Mouse (Mus musculus) olfactory bulb, adult 2 months (tissue): ENCODE measurements around the gene Ttyh3.

ENCODE experiments used
- CTCF ChIP-seq: fragments of 200-500 bp; IDR thresholded peaks from 2 replicates; pipeline ENCODE4 v1.5.1; 2012; ENCODE audit warnings: low read depth, mild to moderate bottlenecking, low read length, moderate library complexity; ENCODE audit not compliant: insufficient read depth
- POLR2A ChIP-seq: fragments of 200-500 bp; IDR thresholded peaks from 2 replicates; pipeline ENCODE4 v1.6.1; 2012; ENCODE audit warnings: mild to moderate bottlenecking, low read depth, low read length, moderate library complexity; ENCODE audit not compliant: insufficient read depth

DNA sequence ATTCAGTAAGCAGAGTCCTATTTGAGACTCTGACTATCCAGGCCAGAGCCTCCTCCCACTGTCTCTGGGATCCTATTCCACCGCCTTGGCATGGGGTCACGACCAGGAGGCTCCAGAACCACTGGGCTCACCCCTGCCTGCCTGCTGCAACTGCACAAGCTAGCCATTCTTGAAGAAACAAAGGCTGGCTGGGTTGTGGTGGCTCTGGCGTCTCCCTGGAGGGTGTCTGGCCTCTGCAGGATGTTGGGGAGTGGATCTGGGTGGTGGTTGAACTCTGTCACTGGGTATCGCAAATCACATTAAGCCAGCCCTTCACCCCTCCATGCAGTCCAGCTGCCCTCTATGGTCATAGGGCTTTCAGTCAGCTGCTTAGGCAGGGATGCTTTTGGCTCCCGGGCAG is 48.9 kb downstream of the Ttyh3 start:
- TF ChIP-seq POLR2A (no peak), CTCF (no peak)
